Mouse (Mus musculus): ENCODE measurements around the gene Enoph1.

- no peak for TF ChIP-seq GATA1 (IDR thresholded peaks at IDR 0.05; ENCODE audit: borderline replicate concordance, low read length)
- no peak for TF ChIP-seq FLI1 (IDR thresholded peaks at IDR 0.05; ENCODE audit: low read length)
Observed at GRCm38 (mm10) chr5:100109543-100110282, 69.9 kb downstream of the Enoph1 start.
